8 mouse cellular contexts compared by ENCODE assay signal in the genomic region with DNA sequence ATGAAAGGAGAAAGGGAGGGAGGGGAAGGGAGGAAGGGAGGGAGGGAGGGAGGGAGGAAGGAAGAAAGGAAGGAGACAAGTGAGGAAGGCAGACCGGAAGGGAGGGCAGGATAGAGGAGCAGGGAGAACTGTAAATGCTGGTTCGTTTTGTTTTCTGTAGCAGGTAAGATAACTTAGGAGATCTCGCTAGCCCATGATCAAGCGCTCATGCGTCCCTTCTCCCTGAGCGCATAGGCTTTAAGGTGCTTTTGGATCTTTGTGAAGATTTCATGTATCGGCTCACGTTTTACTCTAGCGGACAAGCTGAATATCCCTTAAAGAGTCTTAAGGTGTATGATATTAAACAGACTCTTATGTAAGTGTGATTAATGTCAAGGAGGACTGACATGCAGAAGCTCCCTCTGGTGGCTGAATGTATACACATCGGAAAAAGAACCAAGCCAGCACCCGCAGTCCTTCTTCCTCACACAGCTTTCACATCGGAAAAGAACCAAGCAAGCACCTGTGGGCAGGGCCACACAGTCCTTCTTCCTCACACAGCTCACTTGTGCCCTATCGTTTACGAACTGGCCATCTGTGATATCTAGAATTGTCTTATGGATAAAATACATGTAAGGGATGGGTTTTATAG.
DNase-seq lines count a peak whose midpoint lies in the region; ATAC-seq and TF ChIP-seq lines count a peak whose summit lies in the region.

No protein-coding gene starts in this region.

- ATAC-seq in hematopoietic stem cell, adult 5-6 weeks (replicated peaks in 1 of 2; ENCODE audit: insufficient read depth in 1 of 2, low FRiP score in 2 of 2, low TSS enrichment in 1 of 2, low read depth in 1 of 2, poor library complexity in 2 of 2, severe bottlenecking in 2 of 2), result peak; percentile 90 to 93
- ATAC-seq in lung, postnatal 0 days, result peak; percentile 17; the same call in 1 of the 2 replicates

- no peaks in the 10 kb centered on the region for H3K4me1 ChIP-seq in lung, postnatal 0 days (ENCODE audit: insufficient read depth, low read depth, low read length)

- H3K9me3 ChIP-seq in lung, postnatal 0 days (ENCODE audit: low read length), result no peaks in the 10 kb centered on the region

- no peak overlapping the region for H3K9ac ChIP-seq in lung, postnatal 0 days (replicated peaks; ENCODE audit: low read depth)

- H3K36me3 ChIP-seq in lung, postnatal 0 days (ENCODE audit: insufficient read depth, low read length), result no peaks in the 10 kb centered on the region

- peak; percentile 52 for DNase-seq in 3T3-L1 (ENCODE audit: low read depth, low spot score)
- DNase-seq in CD4-positive, CD25-positive, alpha-beta regulatory T cell, adult 2 months (ENCODE audit: low read depth, low spot score), result peak; percentile 47
- DNase-seq in embryo, embryonic 10 days (ENCODE audit: low spot score), result peak; percentile 73
- DNase-seq in layer of hippocampus, adult 2 months (ENCODE audit: low spot score in 2 of 2), result peak; percentile 51 to 67
- DNase-seq in lung, postnatal 0 days (ENCODE audit: low spot score), result peak; percentile 70
- peak; percentile 61 for DNase-seq in right cerebral cortex, adult 18-20 months
- DNase-seq in MN1 (ENCODE audit: low spot score), result no peak

- no peak overlapping the region for H3K4me2 ChIP-seq in lung, postnatal 0 days (replicated peaks; ENCODE audit: low read depth, low read length)

- TF ChIP-seq EP300 in lung, postnatal 0 days (IDR thresholded peaks at IDR 0.05), result no peak

- peak overlapping the region; percentile 82 for H3K27ac ChIP-seq in layer of hippocampus, adult 2 months
- no peak overlapping the region for H3K27ac ChIP-seq in lung, postnatal 0 days (ENCODE audit: low read length)

- H3K4me3 ChIP-seq in layer of hippocampus, adult 2 months, result peak overlapping the region; percentile 4
- no peak overlapping the region for H3K4me3 ChIP-seq in lung, postnatal 0 days (ENCODE audit: low read depth, low read length)

- peak; percentile 87 for TF ChIP-seq CTCF in layer of hippocampus, adult 2 months (conservative IDR thresholded peaks at IDR 0.05)
- peak; percentile 75 for TF ChIP-seq CTCF in lung, postnatal 0 days (IDR thresholded peaks at IDR 0.05)

- H3K27me3 ChIP-seq in lung, postnatal 0 days (replicated peaks; ENCODE audit: insufficient read depth, low read length), result no peaks in the 10 kb centered on the region

- 45% methylated on average over 14 of the region's 14 CpGs for WGBS in lung, postnatal 0 days
